ENCODE assay signal across 9 mouse cellular contexts in the genomic region with DNA sequence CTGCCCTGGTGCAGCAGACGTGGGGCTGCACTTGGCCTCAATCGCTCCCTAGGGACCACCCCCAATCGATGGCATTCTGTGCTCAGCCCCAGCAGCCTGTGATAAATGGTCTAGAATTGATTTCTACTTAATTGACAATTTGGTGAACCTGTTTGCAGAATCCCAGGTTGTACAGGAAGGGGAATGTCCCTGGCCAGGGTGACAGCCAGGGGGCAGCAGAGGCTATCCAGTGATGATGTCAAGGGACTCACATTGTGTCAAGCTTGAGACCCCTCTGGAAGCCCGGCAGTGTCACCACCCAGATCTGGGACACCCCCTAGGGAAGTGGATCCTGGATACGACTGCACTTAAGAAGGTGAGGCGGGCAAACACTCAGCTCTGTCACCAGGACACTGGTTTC. TPM values are rescaled to one million over a fixed set of nuclear protein-coding genes. Genes with fewer than 3 reads are reported as not detected.
A peak's percentile ranks its signal among the peaks of the same experiment; 100 is the strongest.
DNase-seq lines count a peak whose midpoint lies in the region; ATAC-seq and TF ChIP-seq lines count a peak whose summit lies in the region.
"Had no signal": no experiment of that assay in that cellular context is flagged by ENCODE, and none has a peak within 500 bp of the region (broad histone marks: within the 10 kb centered on the region; RNA-seq: fewer than 3 reads in every experiment).

No protein-coding gene starts in this region.

- no peak overlapping the region for H3K27ac ChIP-seq in embryonic facial prominence, embryonic 11.5 days (replicated peaks; ENCODE audit: low read depth, low read length)
- H3K27ac ChIP-seq in lung, embryonic 14.5 days (ENCODE audit: low read depth), result no peak overlapping the region

- H3K9me3 ChIP-seq in embryonic facial prominence, embryonic 11.5 days (replicated peaks; ENCODE audit: control insufficient read depth, low read length), result no peaks in the 10 kb centered on the region
- no peaks in the 10 kb centered on the region for H3K9me3 ChIP-seq in lung, embryonic 14.5 days (ENCODE audit: low read depth, low read length)
- H3K9me3 ChIP-seq: megakaryocyte, embryonic 14.5 days had no signal

- no peaks in the 10 kb centered on the region for H3K4me1 ChIP-seq in embryonic facial prominence, embryonic 11.5 days (ENCODE audit: control insufficient read depth, insufficient read depth, low read length)
- no peaks in the 10 kb centered on the region for H3K4me1 ChIP-seq in lung, embryonic 14.5 days (ENCODE audit: insufficient read depth)

- no peaks in the 10 kb centered on the region for H3K27me3 ChIP-seq in embryonic facial prominence, embryonic 11.5 days (ENCODE audit: control insufficient read depth, insufficient read depth, low read length)
- H3K27me3 ChIP-seq in lung, embryonic 14.5 days (ENCODE audit: insufficient read depth, low read length), result no peaks in the 10 kb centered on the region

- no peak overlapping the region for H3K9ac ChIP-seq in embryonic facial prominence, embryonic 11.5 days (replicated peaks; ENCODE audit: low read length)
- H3K9ac ChIP-seq in lung, embryonic 14.5 days, result no peak overlapping the region

- no peaks in the 10 kb centered on the region for H3K36me3 ChIP-seq in embryonic facial prominence, embryonic 11.5 days (replicated peaks; ENCODE audit: control insufficient read depth, insufficient read depth, low read depth, low read length)
- H3K36me3 ChIP-seq in lung, embryonic 14.5 days (ENCODE audit: insufficient read depth), result no peaks in the 10 kb centered on the region

- H3K4me2 ChIP-seq in embryonic facial prominence, embryonic 11.5 days (ENCODE audit: low read depth, low read length), result no peak overlapping the region
- no peak overlapping the region for H3K4me2 ChIP-seq in lung, embryonic 14.5 days

- DNase-seq in layer of hippocampus, adult 11-12 months (ENCODE audit: low spot score), result peak; percentile 43
- DNase-seq in layer of hippocampus, adult 9-10 months (ENCODE audit: low spot score), result no peak
- peak; percentile 45 for DNase-seq in ES-CJ7 (ENCODE audit: low read depth, low spot score)
- DNase-seq in adrenal gland, postnatal 10 days, result peak; percentile 77
- peak; percentile 56 for DNase-seq in embryonic facial prominence, embryonic 11.5 days (ENCODE audit: low spot score)
- DNase-seq in lung, embryonic 14.5 days, result peak; percentile 77
- peak; percentile 77 for DNase-seq in testis, postnatal 10 days (ENCODE audit: low spot score)
- no peak for DNase-seq in natural killer cell, adult 2 months (ENCODE audit: low spot score in 2 of 2)

- peak; percentile 83 for TF ChIP-seq CTCF in lung, embryonic 14.5 days (IDR thresholded peaks at IDR 0.05; ENCODE audit: low read depth)

- no peak for ATAC-seq in embryonic facial prominence, embryonic 11.5 days (replicated peaks; ENCODE audit: insufficient number of reproducible peaks, low FRiP score, low TSS enrichment, low read depth)
- ATAC-seq in lung, embryonic 14.5 days (ENCODE audit: insufficient read depth), result no peak

- H3K4me3 ChIP-seq in embryonic facial prominence, embryonic 11.5 days (ENCODE audit: low read depth, low read length), result no peak overlapping the region
- no peak overlapping the region for H3K4me3 ChIP-seq in lung, embryonic 14.5 days (ENCODE audit: low read depth, low read length)
- H3K4me3 ChIP-seq: megakaryocyte, embryonic 14.5 days had no signal

- WGBS in embryonic facial prominence, embryonic 11.5 days, result 13% methylated on average over 6 of the region's 6 CpGs
- WGBS in lung, embryonic 14.5 days, result 17% methylated on average over 6 of the region's 6 CpGs

RNA-seq across cellular contexts. Expression of a gene that starts 25.4 kb away (rescaled TPM):
- total RNA-seq in adrenal gland, postnatal 10 days (2021), result under 1 TPM; 0.27 to 0.64 TPM
- polyA plus RNA-seq in embryonic facial prominence, embryonic 11.5 days (2014; fragmentation: Nextera tagmentation; extraction: Ambion mirVana), result 1.3 and 3.3 TPM in 2 replicates
- polyA plus RNA-seq in lung, embryonic 14.5 days (2014; fragmentation: Nextera tagmentation; extraction: Ambion mirVana), result 0.27 TPM in 1 of 2 replicates, not detected in the other

RNA-seq across cellular contexts. Expression of a gene that starts 54.7 kb away (rescaled TPM):
- total RNA-seq in adrenal gland, postnatal 10 days (2021), result 10 to 100 TPM; 17.6 to 18.2 TPM
- 11.3 and 12.1 TPM in 2 replicates for polyA plus RNA-seq in embryonic facial prominence, embryonic 11.5 days (2014; fragmentation: Nextera tagmentation; extraction: Ambion mirVana)
- polyA plus RNA-seq in lung, embryonic 14.5 days (2014; fragmentation: Nextera tagmentation; extraction: Ambion mirVana), result 25.8 and 26.1 TPM in 2 replicates

RNA-seq across cellular contexts. Expression of a gene that starts 59.6 kb away (rescaled TPM):
- 10 to 100 TPM; 19.9 to 31.0 TPM for total RNA-seq in adrenal gland, postnatal 10 days (2021)
- polyA plus RNA-seq in embryonic facial prominence, embryonic 11.5 days (2014; fragmentation: Nextera tagmentation; extraction: Ambion mirVana), result 2.7 and 3.6 TPM in 2 replicates
- 8.6 and 9.4 TPM in 2 replicates for polyA plus RNA-seq in lung, embryonic 14.5 days (2014; fragmentation: Nextera tagmentation; extraction: Ambion mirVana)

Comparison
In these comparisons a context has a peak if more than half of its experiments do, and no peak if none do; other contexts are left out.
1. DNase-seq: peak in layer of hippocampus, adult 11-12 months (single experiment), ES-CJ7 (single experiment), adrenal gland, postnatal 10 days (single experiment), embryonic facial prominence, embryonic 11.5 days (single experiment), lung, embryonic 14.5 days (single experiment) and testis, postnatal 10 days (single experiment); none in layer of hippocampus, adult 9-10 months (single experiment) and natural killer cell, adult 2 months (0 of 2).